In the genomic region with DNA sequence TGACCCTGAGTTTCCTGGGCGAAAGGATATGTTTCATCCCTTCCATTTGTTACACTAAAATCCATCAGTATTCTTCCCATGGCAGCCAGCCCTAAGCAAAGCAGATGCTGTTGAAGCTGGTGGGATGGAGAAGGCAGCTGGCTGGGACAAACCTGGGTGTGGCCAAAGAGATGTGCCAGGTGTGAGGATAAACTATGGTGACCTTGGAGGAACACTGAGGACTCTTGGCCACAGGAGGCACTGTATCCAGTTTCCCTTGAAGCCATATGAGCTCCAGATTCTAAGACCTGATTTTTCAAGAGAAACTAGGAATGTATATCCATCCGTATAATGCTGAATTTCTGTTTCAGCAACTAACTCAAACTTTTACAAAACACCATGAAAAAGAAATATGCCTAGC, we compare ENCODE assay signal across 17 mouse cellular contexts.
"Had no signal": no experiment of that assay in that cellular context is flagged by ENCODE, and none has a peak within 500 bp of the region (broad histone marks: within the 10 kb centered on the region; RNA-seq: fewer than 3 reads in every experiment).

No protein-coding gene starts in this region.

- H3K36me3 ChIP-seq: neural tube, embryonic 12.5 days; neural tube, embryonic 13.5 days; neural tube, embryonic 15.5 days; stomach, embryonic 15.5 days had no signal

- H3K4me3 ChIP-seq: neural tube, embryonic 12.5 days; neural tube, embryonic 13.5 days; neural tube, embryonic 15.5 days; stomach, embryonic 15.5 days had no signal

- H3K27ac ChIP-seq: neural tube, embryonic 12.5 days; neural tube, embryonic 13.5 days; neural tube, embryonic 15.5 days; stomach, embryonic 15.5 days; stomach, postnatal 0 days had no signal

- H3K9ac ChIP-seq: neural tube, embryonic 12.5 days; neural tube, embryonic 13.5 days; neural tube, embryonic 15.5 days; stomach, embryonic 15.5 days had no signal

- H3K4me2 ChIP-seq: neural tube, embryonic 12.5 days; neural tube, embryonic 13.5 days; neural tube, embryonic 15.5 days; stomach, embryonic 15.5 days had no signal

- H3K4me1 ChIP-seq: neural tube, embryonic 12.5 days; neural tube, embryonic 13.5 days; neural tube, embryonic 15.5 days; stomach, embryonic 15.5 days had no signal

- H3K27me3 ChIP-seq: neural tube, embryonic 12.5 days; neural tube, embryonic 13.5 days; neural tube, embryonic 15.5 days; stomach, embryonic 15.5 days had no signal

- H3K9me3 ChIP-seq: neural tube, embryonic 12.5 days; neural tube, embryonic 13.5 days; neural tube, embryonic 15.5 days; stomach, embryonic 15.5 days had no signal

- DNase-seq: retina, postnatal 1 day; right cerebral cortex, adult 18-20 months; right cerebral cortex, postnatal 14 days; right cerebral cortex, postnatal 25 days; right cerebral cortex, postnatal 4 days; spleen, adult 18-20 months; thymus, adult 18-20 months; thymus, adult 2 months; thymus, postnatal 14 days; thymus, postnatal 25 days; thymus, postnatal 36 days; thymus, postnatal 4 days had no signal
